Mouse (Mus musculus) stomach, postnatal 0 days (tissue): ENCODE results near the gene Zfp991. TPM values are rescaled to one million over a fixed set of nuclear protein-coding genes. Genes with fewer than 3 reads are reported as not detected.
"Not testable (repeated sequence)": the region's sequence is repeated elsewhere in the genome, so short reads cannot be mapped to it uniquely, and the experiment has no call there.

ENCODE experiments used
- ATAC-seq: fragments of 200-750 bp; cut with Nextera tagmentation; 2 replicates; pipeline ENCODE4 v1.8.0; 2017; ENCODE audit not compliant: low FRiP score, low TSS enrichment
- DNase-seq: peaks from one replicate; pipeline ENCODE4 v3.0.0-alpha.2; 2016; ENCODE audit warnings: low spot score
- H3K27ac ChIP-seq: fragments of 300-500 bp; sonication (generic); replicated peaks from 2 replicates; pipeline ENCODE4 v1.5.1; 2014; ENCODE audit warnings: mild to moderate bottlenecking, control low read depth
- H3K27me3 ChIP-seq: fragments of 300-500 bp; sonication (generic); 2 replicates; pipeline ENCODE4 v1.6.1; 2014; ENCODE audit warnings: low read length; ENCODE audit not compliant: control insufficient read depth, insufficient read depth
- H3K36me3 ChIP-seq: fragments of 300-500 bp; sonication (generic); 2 replicates; pipeline ENCODE4 v1.6.1; 2014; ENCODE audit warnings: low read length, mixed read lengths; ENCODE audit not compliant: control insufficient read depth, insufficient read depth
- H3K4me1 ChIP-seq: fragments of 300-500 bp; sonication (generic); replicated peaks from 2 replicates; pipeline ENCODE4 v1.6.1; 2014; ENCODE audit warnings: antibody characterized with exemption; ENCODE audit not compliant: control insufficient read depth, insufficient read depth
- H3K4me2 ChIP-seq: fragments of 300-500 bp; sonication (generic); replicated peaks from 2 replicates; pipeline ENCODE4 v1.6.1; 2014; ENCODE audit warnings: low read depth, mild to moderate bottlenecking, control low read depth, moderate library complexity
- H3K4me3 ChIP-seq: fragments of 300-500 bp; sonication (generic); 2 replicates; pipeline ENCODE4 v1.5.1; 2014; ENCODE audit warnings: low read depth, low read length, control low read depth
- H3K9ac ChIP-seq: fragments of 300-500 bp; sonication (generic); 2 replicates; pipeline ENCODE4 v1.6.1; 2014; ENCODE audit warnings: mild to moderate bottlenecking, low read length, control low read depth, mixed read lengths
- H3K9me3 ChIP-seq: fragments of 300-500 bp; sonication (generic); 2 replicates; pipeline ENCODE4 v1.6.1; 2016; ENCODE audit warnings: low read length; ENCODE audit not compliant: control insufficient read depth
- WGBS: fragments of 180-500 bp; shearing (Covaris S2); extraction: QIAGEN DNeasy Blood & Tissue Kit; methylation state at CpG from one replicate; pipeline ENCODE4 v1.1.7; 2014; 5-methylcytosine and 5-hydroxymethylcytosine counted together
- polyA plus RNA-seq: library from polyadenylated mRNA; unstranded; fragments of >200 nt; fragmentation: Nextera tagmentation; extraction: Ambion mirVana; gene quantifications from 2 replicates; pipeline ENCODE4 v1.2.1, GENCODE M21; 2015

Zfp991 gene
- polyA plus RNA-seq, 1 experiment from 2014 or later: 4.3 TPM

GRCm38 (mm10) chr4:147171557-147171956 is 39.7 kb downstream of the Zfp991 start:
- DNase-seq, H3K4me2 ChIP-seq, H3K9ac ChIP-seq, H3K9me3 ChIP-seq, H3K4me1 ChIP-seq, H3K27ac ChIP-seq, H3K4me3 ChIP-seq, H3K36me3 ChIP-seq, H3K27me3 ChIP-seq: not testable (repeated sequence)
- ATAC-seq: 0 out of 2 replicates have a peak, but pooled peaks have one; percentile 32
- WGBS: no CpG with 5 or more reads among the region's 4 CpGs

DNA sequence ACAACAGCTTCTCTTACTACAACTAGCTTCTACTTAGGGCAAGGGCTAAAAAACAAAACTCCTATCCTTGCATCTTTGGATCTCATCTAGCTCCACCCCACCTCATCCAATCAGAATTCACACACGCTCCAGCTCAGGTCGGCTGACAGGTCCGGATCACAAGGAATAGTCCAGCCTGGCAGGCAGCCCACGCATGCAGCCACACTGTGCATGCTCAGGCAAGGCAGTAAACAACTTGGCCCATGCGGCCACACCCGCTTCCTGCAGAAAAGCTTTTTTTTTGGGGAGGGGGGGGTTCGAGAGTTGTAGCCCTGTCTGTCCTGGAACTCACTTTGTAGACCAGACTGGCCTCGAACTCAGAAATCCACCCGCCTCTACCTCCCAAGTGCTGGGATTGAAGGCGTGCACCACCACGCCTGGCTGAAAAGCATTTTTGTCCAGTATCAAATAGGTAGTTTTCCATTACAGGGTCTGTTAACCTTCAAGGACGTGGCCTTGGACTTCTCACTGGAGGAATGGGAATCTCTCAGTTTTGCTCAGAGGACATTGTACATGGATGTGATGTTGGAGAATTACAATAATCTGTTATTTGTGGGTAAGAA is 44.5 kb downstream of the Zfp991 start:
- not testable (repeated sequence) for H3K4me1 ChIP-seq, H3K27ac ChIP-seq, H3K4me2 ChIP-seq, H3K9me3 ChIP-seq, H3K27me3 ChIP-seq, H3K36me3 ChIP-seq, H3K9ac ChIP-seq, H3K4me3 ChIP-seq, DNase-seq
- 86% methylated on average over 7 of the region's 12 CpGs for WGBS
- ATAC-seq: 0 out of 2 replicates have a peak, but pooled peaks have one; percentile 32

GRCm38 (mm10) chr4:147181141-147181685 is 49.4 kb downstream of the Zfp991 start:
- not testable (repeated sequence) for H3K4me3 ChIP-seq, H3K27ac ChIP-seq, ATAC-seq, H3K36me3 ChIP-seq, DNase-seq, H3K9me3 ChIP-seq, H3K9ac ChIP-seq, H3K27me3 ChIP-seq, H3K4me2 ChIP-seq, H3K4me1 ChIP-seq
- 94% methylated on average over 7 of the region's 8 CpGs for WGBS

DNA sequence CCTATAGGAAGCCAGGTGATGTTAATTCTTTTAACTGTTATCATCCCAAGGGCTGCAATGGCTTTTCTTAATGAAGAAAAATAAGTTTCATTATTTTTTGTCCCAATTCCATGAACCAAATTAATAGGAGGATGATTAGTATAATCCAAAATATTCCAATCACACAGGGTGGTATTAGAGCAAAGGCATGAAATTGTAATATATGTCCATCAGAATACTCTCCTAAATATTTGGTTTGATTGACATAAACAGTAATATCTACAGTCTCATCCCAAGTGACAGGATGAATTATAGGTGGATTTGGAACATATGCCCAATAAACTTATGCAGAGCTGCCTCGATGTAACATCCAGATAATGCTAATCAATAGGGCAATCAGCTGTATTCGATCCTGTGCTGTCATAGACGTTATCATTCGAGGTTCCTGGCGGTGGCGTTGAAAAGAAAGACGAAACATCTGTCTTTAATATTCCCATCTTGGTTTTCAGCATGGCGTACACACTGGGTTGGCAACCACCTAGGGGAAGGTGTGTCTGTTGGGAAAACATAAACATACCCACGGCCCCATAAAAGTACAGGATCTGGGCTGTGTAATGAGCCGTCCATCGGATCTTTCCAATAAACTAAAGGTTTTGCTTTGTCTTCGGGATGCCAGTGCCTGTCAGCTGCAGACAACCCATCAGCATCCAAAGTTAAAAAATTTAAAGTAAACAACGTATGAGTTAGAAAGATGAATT is 50.3 kb downstream of the Zfp991 start:
- H3K4me1 ChIP-seq, H3K4me3 ChIP-seq, H3K9ac ChIP-seq, H3K27ac ChIP-seq, H3K36me3 ChIP-seq, H3K27me3 ChIP-seq, H3K9me3 ChIP-seq, H3K4me2 ChIP-seq, DNase-seq: not testable (repeated sequence)
- ATAC-seq: peak; percentile 53; the same call in 1 of the 2 replicates
- WGBS: no CpG with 5 or more reads among the region's 13 CpGs

- H3K9me3 ChIP-seq, DNase-seq, H3K4me1 ChIP-seq, H3K27ac ChIP-seq, H3K9ac ChIP-seq, H3K36me3 ChIP-seq, H3K4me2 ChIP-seq, H3K27me3 ChIP-seq, H3K4me3 ChIP-seq: not testable (repeated sequence)
- WGBS: 89% methylated on average over 1 of the region's 1 CpGs
- ATAC-seq: peak; percentile 68
Measured at GRCm38 (mm10) chr4:147186824-147187223, 55.0 kb downstream of the Zfp991 start.

GRCm38 (mm10) chr4:147187283-147187965 is 55.6 kb downstream of the Zfp991 start:
- DNase-seq (peak; percentile 12), ATAC-seq (peak; percentile 83)
- not testable (repeated sequence) for H3K4me2 ChIP-seq, H3K27ac ChIP-seq, H3K4me3 ChIP-seq, H3K9ac ChIP-seq, H3K4me1 ChIP-seq, H3K9me3 ChIP-seq, H3K27me3 ChIP-seq, H3K36me3 ChIP-seq
- 65% methylated on average over 58 of the region's 71 CpGs for whole genome bisulfite sequencing

GRCm38 (mm10) chr4:147195186-147195585 is 63.3 kb downstream of the Zfp991 start:
- H3K4me3 ChIP-seq, H3K36me3 ChIP-seq, H3K4me2 ChIP-seq, H3K27ac ChIP-seq, H3K4me1 ChIP-seq, H3K27me3 ChIP-seq, DNase-seq, H3K9me3 ChIP-seq, H3K9ac ChIP-seq: not testable (repeated sequence)
- ATAC-seq: 0 out of 2 replicates have a peak, but pooled peaks have one; percentile 34
- WGBS: 91% methylated on average over 3 of the region's 9 CpGs

GRCm38 (mm10) chr4:147197210-147197609 is 65.4 kb downstream of the Zfp991 start:
- H3K4me3 ChIP-seq, ATAC-seq, H3K27ac ChIP-seq, H3K4me1 ChIP-seq, H3K9ac ChIP-seq, H3K36me3 ChIP-seq, H3K4me2 ChIP-seq, H3K27me3 ChIP-seq, DNase-seq, H3K9me3 ChIP-seq: not testable (repeated sequence)
- WGBS: 83% methylated on average over 2 of the region's 2 CpGs
